Mouse (Mus musculus) limb, embryonic 15.5 days (tissue): ENCODE results near the gene Rps10. TPM values are rescaled to one million over a fixed set of nuclear protein-coding genes. Genes with fewer than 3 reads are reported as not detected.

Experiments used
- ATAC-seq: fragments of 200-750 bp; cut with Nextera tagmentation; 2 replicates; pipeline ENCODE4 v1.8.0; 2017; ENCODE audit warnings: low read depth, moderate TSS enrichment; ENCODE audit not compliant: insufficient number of reproducible peaks, low FRiP score, low TSS enrichment
- H3K27ac ChIP-seq: fragments of 300-500 bp; sonication (generic); 2 replicates; pipeline ENCODE4 v1.5.1; 2015; ENCODE audit warnings: moderate library complexity, mild to moderate bottlenecking, inconsistent platforms
- H3K27me3 ChIP-seq: fragments of 300-500 bp; sonication (generic); 2 replicates; pipeline ENCODE4 v1.6.1; 2015; ENCODE audit warnings: inconsistent platforms
- H3K36me3 ChIP-seq: fragments of 300-500 bp; sonication (generic); 2 replicates; pipeline ENCODE4 v1.6.1; 2015; ENCODE audit warnings: inconsistent platforms
- H3K4me1 ChIP-seq: fragments of 300-500 bp; sonication (generic); 2 replicates; pipeline ENCODE4 v1.6.1; 2015; ENCODE audit warnings: inconsistent platforms
- H3K4me2 ChIP-seq: fragments of 300-500 bp; sonication (generic); 2 replicates; pipeline ENCODE4 v1.6.1; 2015; ENCODE audit warnings: mild to moderate bottlenecking, inconsistent platforms
- H3K4me3 ChIP-seq: fragments of 300-500 bp; sonication (generic); 2 replicates; pipeline ENCODE4 v1.5.1; 2015; ENCODE audit warnings: mild to moderate bottlenecking, inconsistent platforms
- H3K9ac ChIP-seq: fragments of 300-500 bp; sonication (generic); 2 replicates; pipeline ENCODE4 v1.6.1; 2015; ENCODE audit warnings: inconsistent platforms
- H3K9me3 ChIP-seq: fragments of 300-500 bp; sonication (generic); 2 replicates; pipeline ENCODE4 v1.6.1; 2016; ENCODE audit warnings: inconsistent platforms
- WGBS: fragments of 180-500 bp; shearing (Covaris S2); methylation state at CpG from one replicate; pipeline ENCODE4 v1.1.7; 2015; 5-methylcytosine and 5-hydroxymethylcytosine counted together
- polyA plus RNA-seq: library from polyadenylated mRNA; unstranded; fragments of >200 nt; fragmentation: Nextera tagmentation; extraction: Ambion mirVana; gene quantifications from 2 replicates; pipeline ENCODE4 v1.2.1, GENCODE M21; 2015

The Rps10 gene
- polyA plus RNA-seq = 793 and 967 TPM in 2 replicates

GRCm38 (mm10) chr17:27636132-27637020, at the start of gene Rps10:
Gene Rps10, minus strand, starts transcription at chr17:27636669.
- peak within 1 kb of the TSS; percentile 74 for H3K4me2 ChIP-seq
- peaks cover 40% of the 10 kb centered on the region for H3K4me1 ChIP-seq
- no peak for ATAC-seq
- no peaks in the 10 kb centered on the region for H3K27me3 ChIP-seq
- H3K4me3 ChIP-seq = peak within 1 kb of the TSS; percentile 89
- 41% methylated on average over 18 of the region's 18 CpGs for WGBS
- peaks cover 22% of the 10 kb centered on the region for H3K36me3 ChIP-seq
- no peaks in the 10 kb centered on the region for H3K9me3 ChIP-seq
- H3K27ac ChIP-seq = peak within 1 kb of the TSS; percentile 92
- peak within 1 kb of the TSS; percentile 35; the same call in 1 of the 2 replicates for H3K9ac ChIP-seq

- peaks cover 22% of the 10 kb centered on the region for H3K4me1 ChIP-seq
- H3K27me3 ChIP-seq = peaks cover 39% of the 10 kb centered on the region
- WGBS = 2% methylated on average over 11 of the region's 11 CpGs
- H3K9ac ChIP-seq = no peak overlapping the region
- H3K4me3 ChIP-seq = peak overlapping the region; percentile 44
- H3K9me3 ChIP-seq = no peaks in the 10 kb centered on the region
- H3K36me3 ChIP-seq = no peaks in the 10 kb centered on the region
- H3K4me2 ChIP-seq = peak overlapping the region; percentile 94
- no peak for ATAC-seq
- H3K27ac ChIP-seq = no peak overlapping the region
These were observed 49.1 kb upstream of the Rps10 start for GRCm38 (mm10) chr17:27685550-27685913.

- Histone ChIP-seq H3K27ac (no peak overlapping the region), H3K36me3 (no peaks in the 10 kb centered on the region), H3K4me3 (peak overlapping the region; percentile 44), H3K9ac (0 out of 2 replicates have a peak overlapping the region, but pooled peaks have one; percentile 26), H3K4me2 (peak overlapping the region; percentile 94), H3K9me3 (no peaks in the 10 kb centered on the region), H3K27me3 (peaks cover 39% of the 10 kb centered on the region), H3K4me1 (peaks cover 24% of the 10 kb centered on the region)
- ATAC-seq = 0 out of 2 replicates have a peak, but pooled peaks have one; percentile 46
- WGBS = 1% methylated on average over 48 of the region's 53 CpGs
These were observed 48.5 kb upstream of the Rps10 start for GRCm38 (mm10) chr17:27684886-27685549.

- WGBS = 39% methylated on average over 11 of the region's 11 CpGs
- Histone ChIP-seq H3K27ac (no peak overlapping the region), H3K4me3 (no peak overlapping the region), H3K9me3 (no peaks in the 10 kb centered on the region), H3K9ac (no peak overlapping the region), H3K27me3 (peaks cover 1% of the 10 kb centered on the region; the same call in 1 of the 2 replicates), H3K4me1 (peaks cover 12% of the 10 kb centered on the region; the same call in 1 of the 2 replicates), H3K36me3 (no peaks in the 10 kb centered on the region), H3K4me2 (no peak overlapping the region)
- no peak for ATAC-seq
These were observed 42.7 kb upstream of the Rps10 start for GRCm38 (mm10) chr17:27678924-27679813.

- peaks cover 12% of the 10 kb centered on the region; the same call in 1 of the 2 replicates for H3K4me1 ChIP-seq
- no peak overlapping the region for H3K9ac ChIP-seq
- no peaks in the 10 kb centered on the region for H3K27me3 ChIP-seq
- H3K36me3 ChIP-seq = no peaks in the 10 kb centered on the region
- no peak overlapping the region for H3K27ac ChIP-seq
- no peak for ATAC-seq
- H3K4me2 ChIP-seq = no peak overlapping the region
- no peak overlapping the region for H3K4me3 ChIP-seq
- 86% methylated on average over 5 of the region's 5 CpGs for WGBS
- no peaks in the 10 kb centered on the region for H3K9me3 ChIP-seq
These were observed 41.3 kb upstream of the Rps10 start for GRCm38 (mm10) chr17:27677756-27678155.

- Histone ChIP-seq H3K4me2 (no peak overlapping the region), H3K27ac (no peak overlapping the region), H3K9me3 (no peaks in the 10 kb centered on the region), H3K4me1 (peaks cover 12% of the 10 kb centered on the region; the same call in 1 of the 2 replicates), H3K27me3 (no peaks in the 10 kb centered on the region), H3K36me3 (no peaks in the 10 kb centered on the region), H3K4me3 (no peak overlapping the region), H3K9ac (no peak overlapping the region)
- WGBS = 60% methylated on average over 7 of the region's 7 CpGs
- no peak for ATAC-seq
These were observed 39.8 kb upstream of the Rps10 start for GRCm38 (mm10) chr17:27676270-27676669.

GRCm38 (mm10) chr17:27675453-27675852, 39.0 kb upstream of the Rps10 start:
- 52% methylated on average over 9 of the region's 9 CpGs for WGBS

GRCm38 (mm10) chr17:27673945-27674344, 37.5 kb upstream of the Rps10 start:
- no peaks in the 10 kb centered on the region for H3K9me3 ChIP-seq
- ATAC-seq = no peak
- H3K36me3 ChIP-seq = no peaks in the 10 kb centered on the region
- H3K27me3 ChIP-seq = no peaks in the 10 kb centered on the region
- H3K4me1 ChIP-seq = no peaks in the 10 kb centered on the region
- no peak overlapping the region for H3K4me2 ChIP-seq
- H3K27ac ChIP-seq = no peak overlapping the region
- no peak overlapping the region for H3K9ac ChIP-seq
- no peak overlapping the region for H3K4me3 ChIP-seq
- 86% methylated on average over 7 of the region's 7 CpGs for WGBS

More at GRCm38 (mm10) chr17:27675453-27675852, 39.0 kb upstream of the Rps10 start:
- Histone ChIP-seq H3K4me1 (peaks cover 12% of the 10 kb centered on the region; the same call in 1 of the 2 replicates), H3K36me3 (no peaks in the 10 kb centered on the region), H3K27me3 (no peaks in the 10 kb centered on the region), H3K9ac (no peak overlapping the region), H3K9me3 (no peaks in the 10 kb centered on the region), H3K27ac (no peak overlapping the region), H3K4me2 (no peak overlapping the region), H3K4me3 (no peak overlapping the region)
- no peak for ATAC-seq

GRCm38 (mm10) chr17:27671720-27672119, 35.3 kb upstream of the Rps10 start:
- no peaks in the 10 kb centered on the region for H3K9me3 ChIP-seq
- H3K4me1 ChIP-seq = no peaks in the 10 kb centered on the region
- H3K27me3 ChIP-seq = no peaks in the 10 kb centered on the region
- no peak overlapping the region for H3K4me2 ChIP-seq
- H3K27ac ChIP-seq = no peak overlapping the region
- 82% methylated on average over 6 of the region's 6 CpGs for WGBS
- no peak for ATAC-seq
- H3K36me3 ChIP-seq = no peaks in the 10 kb centered on the region
- H3K9ac ChIP-seq = no peak overlapping the region
- no peak overlapping the region for H3K4me3 ChIP-seq

GRCm38 (mm10) chr17:27658767-27659166, 22.3 kb upstream of the Rps10 start:
- WGBS = 70% methylated on average over 7 of the region's 7 CpGs
- Histone ChIP-seq H3K4me1 (peaks cover 16% of the 10 kb centered on the region), H3K4me2 (no peak overlapping the region), H3K27me3 (peaks cover 29% of the 10 kb centered on the region), H3K4me3 (no peak overlapping the region), H3K9ac (no peak overlapping the region), H3K9me3 (no peaks in the 10 kb centered on the region), H3K27ac (no peak overlapping the region), H3K36me3 (no peaks in the 10 kb centered on the region)
- no peak for ATAC-seq

- no peaks in the 10 kb centered on the region for H3K9me3 ChIP-seq
- no peaks in the 10 kb centered on the region for H3K36me3 ChIP-seq
- ATAC-seq = no peak
- peaks cover 16% of the 10 kb centered on the region for H3K4me1 ChIP-seq
- no peak overlapping the region for H3K27ac ChIP-seq
- no peak overlapping the region for H3K4me3 ChIP-seq
- 70% methylated on average over 8 of the region's 8 CpGs for WGBS
- peaks cover 33% of the 10 kb centered on the region for H3K27me3 ChIP-seq
- H3K9ac ChIP-seq = no peak overlapping the region
- H3K4me2 ChIP-seq = no peak overlapping the region
These were observed 20.7 kb upstream of the Rps10 start for GRCm38 (mm10) chr17:27657123-27657522.
